Mouse (Mus musculus) right cerebral cortex, postnatal 25 days (tissue): Measurements from ENCODE around the gene Pias3.
"Not testable (repeated sequence)": the region's sequence is repeated elsewhere in the genome, so short reads cannot be mapped to it uniquely, and the experiment has no call there.

ENCODE experiments used
- DNase-seq: peaks from one replicate; pipeline ENCODE4 v3.0.0; 2022

Pias3 gene

GRCm38 (mm10) chr3:96696198-96696765 is at the start of gene Pias3:
TSS of gene Pias3 (plus strand) at chr3:96696384.
- peak; percentile 68 for DNase-seq

GRCm38 (mm10) chr3:96647365-96647764 is 48.8 kb upstream of the Pias3 start:
- DNase-seq, result no peak

GRCm38 (mm10) chr3:96660901-96661300 is 35.3 kb upstream of the Pias3 start:
- no peak for DNase-seq

- DNase-seq, result no peak
Measured at GRCm38 (mm10) chr3:96662731-96663316, 33.4 kb upstream of the Pias3 start.

- peak; percentile 88 for DNase-seq
Measured at GRCm38 (mm10) chr3:96663432-96664239, 32.5 kb upstream of the Pias3 start.

GRCm38 (mm10) chr3:96665732-96666363 is 30.3 kb upstream of the Pias3 start:
- not testable (repeated sequence) for DNase-seq

GRCm38 (mm10) chr3:96666916-96667315 is 29.3 kb upstream of the Pias3 start:
- no peak for DNase-seq

GRCm38 (mm10) chr3:96667316-96667715 is 28.9 kb upstream of the Pias3 start:
- no peak for DNase-seq

GRCm38 (mm10) chr3:96668424-96669067 is 27.6 kb upstream of the Pias3 start:
- DNase-seq, result no peak

- DNase-seq, result peak; percentile 70
Measured at GRCm38 (mm10) chr3:96669727-96670468, 26.3 kb upstream of the Pias3 start, which contains the start of gene Ankrd35. TSS of gene Ankrd35 (plus strand) at chr3:96670131.

- no peak for DNase-seq
Measured at GRCm38 (mm10) chr3:96671519-96671918, 24.7 kb upstream of the Pias3 start.

GRCm38 (mm10) chr3:96673514-96673913 is 22.7 kb upstream of the Pias3 start:
- DNase-seq, result no peak

- no peak for DNase-seq
Measured at GRCm38 (mm10) chr3:96674442-96674841, 21.7 kb upstream of the Pias3 start.

- no peak for DNase-seq
Measured at GRCm38 (mm10) chr3:96675171-96675570, 21.0 kb upstream of the Pias3 start.

- no peak for DNase-seq
Measured at GRCm38 (mm10) chr3:96675690-96676089, 20.5 kb upstream of the Pias3 start.

GRCm38 (mm10) chr3:96678456-96678855 is 17.7 kb upstream of the Pias3 start:
- no peak for DNase-seq

- DNase-seq, result no peak
Measured at GRCm38 (mm10) chr3:96679159-96679674, 17.0 kb upstream of the Pias3 start.

GRCm38 (mm10) chr3:96680269-96680956 is 15.8 kb upstream of the Pias3 start:
- no peak for DNase-seq

- no peak for DNase-seq
Measured at GRCm38 (mm10) chr3:96683496-96683895, 12.7 kb upstream of the Pias3 start.

GRCm38 (mm10) chr3:96684151-96684821 is 11.9 kb upstream of the Pias3 start:
- no peak for DNase-seq

- DNase-seq, result no peak
Measured at GRCm38 (mm10) chr3:96684822-96685156, 11.4 kb upstream of the Pias3 start.
